Mouse (Mus musculus) midbrain, embryonic 13.5 days (tissue): ENCODE measurements around the gene Hpn. TPM values are rescaled to one million over a fixed set of nuclear protein-coding genes. Genes with fewer than 3 reads are reported as not detected.

Experiments
- ATAC-seq: fragments of 200-750 bp; cut with Nextera tagmentation; 2 replicates; pipeline ENCODE4 v1.8.0; 2017; ENCODE audit warnings: mild to moderate bottlenecking, moderate TSS enrichment, moderate library complexity
- H3K27ac ChIP-seq: fragments of 300-500 bp; sonication (generic); 2 replicates; pipeline ENCODE4 v1.5.1; 2015; ENCODE audit warnings: inconsistent platforms, mild to moderate bottlenecking, moderate library complexity
- H3K27me3 ChIP-seq: fragments of 300-500 bp; sonication (generic); 2 replicates; pipeline ENCODE4 v1.6.1; 2015; ENCODE audit warnings: mild to moderate bottlenecking, inconsistent platforms
- H3K36me3 ChIP-seq: fragments of 300-500 bp; sonication (generic); 2 replicates; pipeline ENCODE4 v1.6.1; 2015; ENCODE audit warnings: mild to moderate bottlenecking, inconsistent platforms
- H3K4me1 ChIP-seq: fragments of 300-500 bp; sonication (generic); replicated peaks from 2 replicates; pipeline ENCODE4 v1.6.1; 2015; ENCODE audit warnings: inconsistent platforms
- H3K4me2 ChIP-seq: fragments of 300-500 bp; sonication (generic); replicated peaks from 2 replicates; pipeline ENCODE4 v1.6.1; 2015; ENCODE audit warnings: moderate library complexity, mild to moderate bottlenecking, inconsistent platforms
- H3K4me3 ChIP-seq: fragments of 300-500 bp; sonication (generic); replicated peaks from 2 replicates; pipeline ENCODE4 v1.5.1; 2015; ENCODE audit warnings: mild to moderate bottlenecking, inconsistent platforms
- H3K9ac ChIP-seq: fragments of 300-500 bp; sonication (generic); replicated peaks from 2 replicates; pipeline ENCODE4 v1.6.1; 2015; ENCODE audit warnings: mild to moderate bottlenecking, inconsistent platforms
- H3K9me3 ChIP-seq: fragments of 300-500 bp; sonication (generic); 2 replicates; pipeline ENCODE4 v1.6.1; 2016; ENCODE audit warnings: mild to moderate bottlenecking, inconsistent platforms
- WGBS: fragments of 180-500 bp; shearing (Covaris S2); methylation state at CpG from one replicate; pipeline ENCODE4 v1.1.7; 2015; 5-methylcytosine and 5-hydroxymethylcytosine counted together
- polyA plus RNA-seq: library from polyadenylated mRNA; unstranded; fragments of >200 nt; fragmentation: Nextera tagmentation; extraction: Ambion mirVana; gene quantifications from 2 replicates; pipeline ENCODE4 v1.2.1, GENCODE M21; 2015

The Hpn gene
- polyA plus RNA-seq, 1 experiment from 2014 or later: 0.59 TPM

GRCm38 (mm10) chr7:31049846-31050281, 65.2 kb downstream of the Hpn start:
- peak overlapping the region; percentile 53 for H3K27ac ChIP-seq
- WGBS: 1% methylated on average over 14 of the region's 15 CpGs
- peaks cover 46% of the 10 kb centered on the region for H3K4me1 ChIP-seq

GRCm38 (mm10) chr7:31049135-31049845, 65.8 kb downstream of the Hpn start:
- Histone ChIP-seq H3K36me3 (no peaks in the 10 kb centered on the region), H3K4me2 (peak overlapping the region; percentile 61), H3K4me1 (peaks cover 42% of the 10 kb centered on the region), H3K27me3 (peaks cover 64% of the 10 kb centered on the region), H3K9ac (peak overlapping the region; percentile 57), H3K27ac (no peak overlapping the region; the same call in 1 of the 2 replicates), H3K4me3 (peak overlapping the region; percentile 40), H3K9me3 (no peaks in the 10 kb centered on the region)
- 18% methylated on average over 5 of the region's 5 CpGs for WGBS
- ATAC-seq: peak; percentile 9; the same call in 1 of the 2 replicates

More at GRCm38 (mm10) chr7:31049846-31050281, 65.2 kb downstream of the Hpn start:
- H3K4me3 ChIP-seq: peak overlapping the region; percentile 40
- H3K27me3 ChIP-seq: peaks cover 64% of the 10 kb centered on the region
- ATAC-seq: peak; percentile 62
- H3K4me2 ChIP-seq: peak overlapping the region; percentile 61
- H3K9me3 ChIP-seq: no peaks in the 10 kb centered on the region
- peak overlapping the region; percentile 57 for H3K9ac ChIP-seq
- H3K36me3 ChIP-seq: no peaks in the 10 kb centered on the region

Other genes with a start within 250 kb of the Hpn start
- gene Cd22, start 234.9 kb downstream of the Hpn start, polyA plus RNA-seq: not detected in 2 replicates
- gene Mag, start 200.4 kb downstream of the Hpn start, polyA plus RNA-seq: 1.3 and 1.5 TPM in 2 replicates
- gene Hamp2, start 190.6 kb downstream of the Hpn start, polyA plus RNA-seq: not detected in 2 replicates
- not detected in 2 replicates for gene Hamp, start 171.3 kb downstream of the Hpn start, polyA plus RNA-seq
- gene Usf2, start 158.5 kb downstream of the Hpn start, polyA plus RNA-seq: 24.2 and 27.6 TPM in 2 replicates
- 13.5 and 16.1 TPM in 2 replicates for gene Lsr, start 141.8 kb downstream of the Hpn start, polyA plus RNA-seq
- 0.17 and 0.38 TPM in 2 replicates for gene Fam187b, start 141.5 kb downstream of the Hpn start, polyA plus RNA-seq
- 10.3 and 11.7 TPM in 2 replicates for gene Fxyd5, start 72.8 kb downstream of the Hpn start, polyA plus RNA-seq
- gene Fxyd7, start 63.8 kb downstream of the Hpn start, polyA plus RNA-seq: 49.2 and 50.8 TPM in 2 replicates
- gene Fxyd1, start 58.1 kb downstream of the Hpn start, polyA plus RNA-seq: 5.2 and 5.6 TPM in 2 replicates
- 0.16 and 0.30 TPM in 2 replicates for gene Lgi4, start 55.9 kb downstream of the Hpn start, polyA plus RNA-seq
- gene Fxyd3, start 38.6 kb downstream of the Hpn start, polyA plus RNA-seq: 0.47 TPM in 1 of 2 replicates, not detected in the other
- 1.2 and 2.7 TPM in 2 replicates for gene Scn1b, start 11.7 kb upstream of the Hpn start, polyA plus RNA-seq
- gene Gramd1a, start 40.6 kb upstream of the Hpn start, polyA plus RNA-seq: 213 and 241 TPM in 2 replicates
- not detected in 2 replicates for gene Scgb2b2, start 175.2 kb upstream of the Hpn start, polyA plus RNA-seq
- not detected in 2 replicates for gene Scgb1b2, start 176.5 kb upstream of the Hpn start, polyA plus RNA-seq
- gene Scgb2b3, start 246.8 kb upstream of the Hpn start, polyA plus RNA-seq: not detected in 2 replicates